Mouse (Mus musculus) layer of hippocampus, adult 8-10 months (tissue): ENCODE measurements around the gene Ttc9b. TPM values are rescaled to one million over a fixed set of nuclear protein-coding genes. Genes with fewer than 3 reads are reported as not detected.

Experiments used
- DNase-seq, 2 experiments: peaks; one replicate each; pipeline ENCODE4 v3.0.0; 2022; ENCODE audit warnings: low spot score in 2 of 2
- total RNA-seq, 4 experiments: library from RNA; stranded (reverse); gene quantifications; 2 replicates each; pipeline ENCODE4 v1.2.4; 2022

The Ttc9b gene
- total RNA-seq, 4 experiments from 2014 or later = 37.0 to 42.0 (median 41.1) TPM

GRCm38 (mm10) chr7:27687043-27687442 is 33.3 kb downstream of the Ttc9b start:
- DNase-seq = no peak

GRCm38 (mm10) chr7:27687836-27688235 is 34.1 kb downstream of the Ttc9b start:
- DNase-seq = no peak

- DNase-seq = no peak
These were observed 34.6 kb downstream of the Ttc9b start for GRCm38 (mm10) chr7:27688246-27688788.

- peak; percentile 95 to 97 for DNase-seq
These were observed 35.3 kb downstream of the Ttc9b start, which contains the start of gene Zfp607b for GRCm38 (mm10) chr7:27688815-27689612. Gene Zfp607b, plus strand, starts transcription at chr7:27689340.

GRCm38 (mm10) chr7:27691076-27691475 is 37.4 kb downstream of the Ttc9b start:
- DNase-seq = peak in 1 of 2 experiments; percentile 20

- no peak for DNase-seq
These were observed 43.0 kb downstream of the Ttc9b start for GRCm38 (mm10) chr7:27696711-27697110.

Other genes with a start within 250 kb of the Ttc9b start
- gene Sptbn4, start 206.2 kb upstream of the Ttc9b start, total RNA-seq = 100 to 1,000 TPM; 116 to 147 (median 135) TPM
- gene Blvrb, start 205.9 kb upstream of the Ttc9b start, total RNA-seq = 10 to 100 TPM; 14.6 to 21.6 (median 20.1) TPM
- 1 to 10 TPM; 3.0 to 4.9 (median 3.9) TPM for gene Sertad3, start 180.1 kb upstream of the Ttc9b start, total RNA-seq
- gene Sertad1, start 167.0 kb upstream of the Ttc9b start, total RNA-seq = 10 to 100 TPM in 1 of 4 experiments, 1 to 10 TPM in 3; 6.4 to 10.7 (median 9.3) TPM
- under 1 TPM; 0.38 to 0.43 (median 0.39) TPM for gene Prx, start 154.6 kb upstream of the Ttc9b start, total RNA-seq
- gene Hipk4, start 130.6 kb upstream of the Ttc9b start, total RNA-seq = under 1 TPM in 1 of 4 experiments, not detected in 3; 0.25 TPM
- gene Pld3, start 100.7 kb upstream of the Ttc9b start, total RNA-seq = 100 to 1,000 TPM; 559 to 594 (median 575) TPM
- 10 to 100 TPM; 25.9 to 34.2 (median 29.8) TPM for gene 2310022A10Rik, start 100.7 kb upstream of the Ttc9b start, total RNA-seq
- gene Akt2, start 62.4 kb upstream of the Ttc9b start, total RNA-seq = 100 to 1,000 TPM in 2 of 4 experiments, 10 to 100 TPM in 2; 72.2 to 109 (median 97.5) TPM
- 100 to 1,000 TPM; 140 to 155 (median 146) TPM for gene Map3k10, start 20.7 kb downstream of the Ttc9b start, total RNA-seq
- 10 to 100 TPM in 2 of 4 experiments, 1 to 10 TPM in 2; 9.6 to 13.5 (median 10.5) TPM for gene Zfp607b, start 35.4 kb downstream of the Ttc9b start, total RNA-seq
- 10 to 100 TPM; 37.9 to 43.5 (median 41.4) TPM for gene Zfp60, start 77.5 kb downstream of the Ttc9b start, total RNA-seq
- 10 to 100 TPM in 1 of 4 experiments, 1 to 10 TPM in 3; 8.6 to 10.6 (median 9.3) TPM for gene Zfp626, start 153.3 kb downstream of the Ttc9b start, total RNA-seq
- 1 to 10 TPM; 3.8 to 4.9 (median 4.3) TPM for gene Zfp59, start 184.7 kb downstream of the Ttc9b start, total RNA-seq
- 1 to 10 TPM; 2.6 to 3.2 (median 2.9) TPM for gene Zfp607a, start 203.6 kb downstream of the Ttc9b start, total RNA-seq